Mouse (Mus musculus) kidney, adult 2 months (tissue): ENCODE data around the gene Slc39a13. TPM values are rescaled to one million over a fixed set of nuclear protein-coding genes. Genes with fewer than 3 reads are reported as not detected.
"Not testable (repeated sequence)": the region's sequence is repeated elsewhere in the genome, so short reads cannot be mapped to it uniquely, and the experiment has no call there.

ENCODE experiments used
- DNase-seq: peaks from one replicate; pipeline ENCODE4 v3.0.0; 2021
- H3K27ac ChIP-seq: fragments of 200-500 bp; 2 replicates; pipeline ENCODE4 v1.5.1; 2012; ENCODE audit warnings: low read depth, low read length, control low read depth, inconsistent platforms; ENCODE audit not compliant: insufficient read depth
- H3K27me3 ChIP-seq: fragments of 200-500 bp; replicated peaks from 2 replicates; pipeline ENCODE4 v1.6.1; 2012; ENCODE audit warnings: mild to moderate bottlenecking, moderate library complexity, low read length, inconsistent platforms; ENCODE audit not compliant: control insufficient read depth, insufficient read depth
- H3K36me3 ChIP-seq: fragments of 200-500 bp; 2 replicates; pipeline ENCODE4 v1.6.1; 2012; ENCODE audit warnings: mild to moderate bottlenecking, moderate library complexity, low read length, inconsistent platforms; ENCODE audit not compliant: control insufficient read depth, insufficient read depth
- H3K4me1 ChIP-seq: fragments of 200-500 bp; 2 replicates; pipeline ENCODE4 v1.6.1; 2011; ENCODE audit warnings: low read length; ENCODE audit not compliant: control insufficient read depth, insufficient read depth
- H3K4me3 ChIP-seq: fragments of 200-500 bp; 2 replicates; pipeline ENCODE4 v1.5.1; 2011; ENCODE audit warnings: mild to moderate bottlenecking, low read depth, low read length, control low read depth; ENCODE audit not compliant: insufficient read depth
- CTCF ChIP-seq: fragments of 200-500 bp; conservative IDR thresholded peaks from 2 replicates; pipeline ENCODE4 v1.5.1; 2011; ENCODE audit warnings: low read depth, mild to moderate bottlenecking, control low read depth, low read length, moderate library complexity, mixed read lengths; ENCODE audit not compliant: insufficient read depth, insufficient read length
- POLR2A ChIP-seq: fragments of 200-500 bp; IDR thresholded peaks from one replicate; pipeline ENCODE4 v1.6.1; 2011; ENCODE audit warnings: low read depth, low read length, control low read depth
- WGBS: fragments of 180-500 bp; shearing (Covaris S2); methylation state at CpG from one replicate; pipeline ENCODE4 v1.1.7; 2018; 5-methylcytosine and 5-hydroxymethylcytosine counted together
- polyA plus RNA-seq: library from polyadenylated mRNA; depleted of rRNA; stranded (reverse); fragments of >200 nt; gene quantifications from 2 replicates; pipeline ENCODE4 v1.2.3, GENCODE M21; 2012

Gene Slc39a13
- polyA plus RNA-seq, 1 experiment: 87.2 TPM

DNA sequence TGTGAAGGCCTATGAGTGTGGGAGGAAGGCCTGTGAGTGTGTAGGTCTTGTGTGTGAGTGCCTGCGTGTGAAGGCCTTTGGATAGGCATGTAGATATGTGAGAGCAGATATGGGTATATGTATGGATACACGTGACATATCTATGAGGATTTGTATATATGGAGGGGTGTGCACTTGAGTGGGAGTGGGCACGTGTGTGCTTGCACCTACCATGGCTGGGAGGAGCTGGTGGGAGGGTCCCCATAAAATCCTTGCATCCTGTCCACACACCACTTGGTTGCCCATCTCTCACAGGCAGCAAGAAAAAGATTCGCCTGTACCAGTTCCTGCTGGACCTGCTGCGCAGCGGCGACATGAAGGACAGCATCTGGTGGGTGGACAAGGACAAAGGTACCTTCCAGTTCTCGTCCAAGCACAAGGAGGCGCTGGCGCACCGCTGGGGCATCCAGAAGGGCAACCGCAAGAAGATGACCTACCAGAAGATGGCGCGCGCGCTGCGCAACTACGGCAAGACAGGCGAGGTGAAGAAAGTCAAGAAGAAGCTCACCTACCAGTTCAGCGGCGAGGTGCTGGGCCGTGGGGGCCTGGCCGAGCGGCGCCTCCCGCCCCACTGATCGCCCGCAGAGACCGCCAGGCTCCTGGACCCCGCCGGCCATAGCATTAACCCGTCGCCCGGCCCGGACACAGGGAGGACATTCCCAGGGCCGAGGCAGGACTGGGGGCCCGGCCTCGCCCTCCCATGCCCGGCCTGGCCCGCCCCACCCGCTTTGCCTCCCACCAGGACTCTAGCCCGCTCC, 44.8 kb upstream of the Slc39a13 start:
- no peak overlapping the region for H3K4me3 ChIP-seq
- H3K4me1 ChIP-seq: no peaks in the 10 kb centered on the region
- H3K27ac ChIP-seq: no peak overlapping the region
- H3K27me3 ChIP-seq: no peaks in the 10 kb centered on the region
- TF ChIP-seq CTCF (peak; percentile 100), POLR2A (no peak)
- peak; percentile 97 for DNase-seq
- no peaks in the 10 kb centered on the region for H3K36me3 ChIP-seq
- 11% methylated on average over 42 of the region's 42 CpGs for WGBS

DNA sequence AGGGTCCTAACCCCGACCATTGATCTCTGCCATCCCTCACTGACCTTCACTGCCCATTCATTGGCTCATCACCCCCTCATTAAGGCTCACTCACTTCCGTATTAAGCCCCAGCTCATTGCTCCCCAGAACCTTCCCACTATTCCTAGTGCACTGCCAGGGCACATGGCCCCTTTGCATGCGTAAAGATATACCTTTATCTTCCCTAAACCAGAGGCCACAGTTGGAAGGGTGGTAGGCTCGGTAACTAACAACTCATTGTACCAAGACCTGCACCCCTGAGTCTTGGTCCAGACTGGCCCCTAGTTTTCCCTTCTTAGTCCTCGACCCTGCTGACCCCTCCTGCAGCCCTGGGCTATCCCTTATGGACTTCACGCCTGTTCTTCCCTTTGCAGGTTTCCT, 43.6 kb upstream of the Slc39a13 start:
- Histone ChIP-seq H3K36me3 (no peaks in the 10 kb centered on the region), H3K27me3 (no peaks in the 10 kb centered on the region), H3K27ac (no peak overlapping the region), H3K4me1 (no peaks in the 10 kb centered on the region), H3K4me3 (no peak overlapping the region)
- WGBS: 87% methylated on average over 6 of the region's 6 CpGs
- TF ChIP-seq POLR2A (no peak), CTCF (no peak)
- DNase-seq: no peak

DNA sequence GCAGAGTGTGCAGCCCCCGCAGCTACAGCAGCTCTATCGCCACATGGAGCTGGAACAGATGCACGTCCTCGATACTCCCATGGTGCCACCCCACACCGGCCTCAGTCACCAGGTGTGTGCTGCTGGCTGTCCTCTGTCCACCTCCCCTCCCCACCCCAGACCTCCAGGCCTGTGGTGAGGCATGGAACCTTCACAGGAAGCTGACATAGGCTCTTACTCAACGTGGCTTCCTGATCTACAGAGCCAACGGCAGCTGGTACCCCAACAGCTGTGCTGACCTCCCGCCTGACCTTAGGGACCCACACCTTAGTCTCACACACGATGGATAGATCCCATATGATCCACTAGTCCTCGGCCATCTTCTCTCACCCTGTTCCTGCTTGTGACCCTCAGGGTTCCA, 43.1 kb upstream of the Slc39a13 start:
- DNase-seq: no peak
- H3K4me1 ChIP-seq: no peaks in the 10 kb centered on the region
- TF ChIP-seq POLR2A (no peak), CTCF (no peak)
- H3K27me3 ChIP-seq: no peaks in the 10 kb centered on the region
- H3K36me3 ChIP-seq: no peaks in the 10 kb centered on the region
- WGBS: 73% methylated on average over 10 of the region's 10 CpGs
- no peak overlapping the region for H3K4me3 ChIP-seq
- H3K27ac ChIP-seq: peak overlapping the region; percentile 82

DNA sequence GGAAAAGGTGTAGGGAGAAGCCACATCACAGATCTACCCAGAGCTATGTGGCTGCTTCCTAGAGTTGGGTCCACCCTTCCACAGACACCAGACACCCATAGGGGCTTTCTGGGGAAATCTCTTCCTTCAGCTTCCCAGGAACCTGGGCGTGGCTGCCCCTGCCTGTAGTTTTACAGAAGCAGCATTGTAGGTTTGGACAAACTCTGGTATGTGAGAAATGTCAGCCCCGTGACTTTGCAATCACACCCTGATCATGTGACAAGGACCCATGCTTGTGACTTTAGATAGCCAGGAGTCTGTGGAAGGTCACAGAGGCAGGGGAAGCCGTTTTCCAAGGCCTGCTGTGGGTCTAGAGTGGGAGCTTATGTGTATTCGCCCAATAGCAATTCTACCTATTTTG, 42.3 kb upstream of the Slc39a13 start:
- no peaks in the 10 kb centered on the region for H3K36me3 ChIP-seq
- TF ChIP-seq POLR2A (no peak), CTCF (no peak)
- WGBS: 41% methylated on average over 4 of the region's 4 CpGs

DNA sequence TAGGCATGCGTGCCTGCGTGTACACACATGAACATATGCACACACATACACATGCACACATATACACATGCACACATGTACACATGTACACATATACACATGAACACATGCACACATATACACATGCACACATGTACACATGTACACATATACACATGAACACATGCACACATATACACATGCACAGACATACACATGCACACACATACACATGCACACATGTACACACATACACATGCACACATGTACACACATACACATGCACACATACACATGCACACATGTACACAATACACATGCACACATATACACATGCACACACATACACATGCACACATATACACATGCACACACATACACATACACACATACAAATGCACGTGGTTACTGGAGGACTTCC, 41.6 kb upstream of the Slc39a13 start:
- 87% methylated on average over 3 of the region's 3 CpGs for WGBS
- not testable (repeated sequence) for H3K27ac ChIP-seq, H3K4me3 ChIP-seq, DNase-seq, H3K4me1 ChIP-seq, H3K36me3 ChIP-seq, H3K27me3 ChIP-seq

More for the DNA sequence above, 42.3 kb upstream of the Slc39a13 start:
- DNase-seq: peak; percentile 74
- H3K27ac ChIP-seq: peak overlapping the region; percentile 82
- H3K27me3 ChIP-seq: no peaks in the 10 kb centered on the region
- no peaks in the 10 kb centered on the region for H3K4me1 ChIP-seq
- no peak overlapping the region for H3K4me3 ChIP-seq

DNA sequence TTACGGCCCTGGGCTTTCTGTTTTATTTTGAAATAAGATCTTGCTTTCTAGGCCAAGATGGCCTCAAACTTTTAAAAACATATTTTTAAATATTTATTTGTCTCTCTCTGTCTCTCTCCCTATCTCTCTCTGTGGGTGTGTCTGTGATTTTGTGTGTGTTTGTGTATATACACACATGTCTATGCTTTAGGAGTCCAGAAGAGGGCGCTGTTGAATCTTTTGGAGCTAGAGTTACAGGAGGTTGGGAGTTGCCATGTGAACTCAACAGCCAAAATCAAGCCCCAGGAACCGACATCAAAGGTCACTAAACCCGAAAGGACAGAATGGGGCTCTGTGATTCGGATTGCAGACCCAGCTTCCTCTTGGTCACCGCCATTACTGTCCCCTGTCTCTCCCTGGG, 40.2 kb upstream of the Slc39a13 start:
- no peak for TF ChIP-seq POLR2A
- no peak for TF ChIP-seq CTCF
- 77% methylated on average over 6 of the region's 6 CpGs for WGBS
- no peak for DNase-seq
- H3K36me3 ChIP-seq: no peaks in the 10 kb centered on the region
- H3K4me1 ChIP-seq: no peaks in the 10 kb centered on the region
- no peak overlapping the region for H3K27ac ChIP-seq
- no peak overlapping the region for H3K4me3 ChIP-seq
- no peaks in the 10 kb centered on the region for H3K27me3 ChIP-seq

DNA sequence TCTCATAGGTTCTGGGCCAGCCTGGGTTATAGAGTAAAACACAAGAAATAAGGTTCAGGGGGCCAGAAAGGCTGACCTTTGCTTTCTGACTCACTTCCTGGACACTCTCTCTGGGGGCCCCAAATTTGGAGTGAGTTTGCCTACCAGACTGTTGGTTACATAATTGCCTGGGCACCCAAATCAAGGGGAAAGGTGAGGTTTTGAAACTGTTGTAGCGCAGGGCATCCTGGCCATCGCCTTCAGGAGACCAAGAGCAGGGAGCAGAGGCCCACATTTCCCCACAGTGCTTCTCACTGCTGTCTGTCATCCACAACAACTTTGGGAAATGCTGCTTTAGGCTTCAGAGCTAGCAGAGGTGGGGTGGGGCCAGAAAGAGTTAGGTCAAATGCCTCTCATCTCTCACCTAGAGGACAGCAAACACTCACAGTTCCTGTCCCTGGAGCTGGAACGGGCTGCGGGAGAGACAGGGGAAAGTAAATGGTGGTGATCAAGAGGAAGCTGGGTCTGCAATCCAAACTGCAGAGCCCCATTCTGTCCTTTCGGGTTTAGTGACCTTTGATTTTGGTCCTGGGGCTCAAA, 39.7 kb upstream of the Slc39a13 start:
- Histone ChIP-seq H3K27me3 (no peaks in the 10 kb centered on the region), H3K4me1 (no peaks in the 10 kb centered on the region), H3K4me3 (no peak overlapping the region), H3K27ac (no peak overlapping the region), H3K36me3 (no peaks in the 10 kb centered on the region)
- 90% methylated on average over 5 of the region's 5 CpGs for WGBS
- TF ChIP-seq POLR2A (no peak), CTCF (no peak)
- DNase-seq: no peak
